Mouse (Mus musculus): ENCODE data around the gene Tomm34. TPM values are rescaled to one million over a fixed set of nuclear protein-coding genes. Genes with fewer than 3 reads are reported as not detected.

Tomm34 gene
- polyA plus RNA-seq (2021; fragmentation: Nextera tagmentation): 139 and 143 TPM in 2 replicates
- long read RNA-seq, experiment 1, transcript Tomm34-201 (7 exons, 2,302 nt): minor isoform, 77 of 292 reads
- long read RNA-seq, experiment 1, transcript Tomm34-202 (7 exons, 1,923 nt): major isoform, 177 of 292 reads
- long read RNA-seq, experiment 1, partial matches to known transcripts: 27 of 292 reads
- long read RNA-seq, experiment 1, other reads (novel, unspliced or antisense): 11 of 292 reads
- long read RNA-seq, experiment 2, transcript Tomm34-201 (7 exons, 2,302 nt): minor isoform, 235 of 868 reads
- long read RNA-seq, experiment 2, transcript Tomm34-202 (7 exons, 1,923 nt): major isoform, 611 of 868 reads
- long read RNA-seq, experiment 2, partial matches to known transcripts: 6 of 868 reads
- long read RNA-seq, experiment 2, other reads (novel, unspliced or antisense): 16 of 868 reads

DNA sequence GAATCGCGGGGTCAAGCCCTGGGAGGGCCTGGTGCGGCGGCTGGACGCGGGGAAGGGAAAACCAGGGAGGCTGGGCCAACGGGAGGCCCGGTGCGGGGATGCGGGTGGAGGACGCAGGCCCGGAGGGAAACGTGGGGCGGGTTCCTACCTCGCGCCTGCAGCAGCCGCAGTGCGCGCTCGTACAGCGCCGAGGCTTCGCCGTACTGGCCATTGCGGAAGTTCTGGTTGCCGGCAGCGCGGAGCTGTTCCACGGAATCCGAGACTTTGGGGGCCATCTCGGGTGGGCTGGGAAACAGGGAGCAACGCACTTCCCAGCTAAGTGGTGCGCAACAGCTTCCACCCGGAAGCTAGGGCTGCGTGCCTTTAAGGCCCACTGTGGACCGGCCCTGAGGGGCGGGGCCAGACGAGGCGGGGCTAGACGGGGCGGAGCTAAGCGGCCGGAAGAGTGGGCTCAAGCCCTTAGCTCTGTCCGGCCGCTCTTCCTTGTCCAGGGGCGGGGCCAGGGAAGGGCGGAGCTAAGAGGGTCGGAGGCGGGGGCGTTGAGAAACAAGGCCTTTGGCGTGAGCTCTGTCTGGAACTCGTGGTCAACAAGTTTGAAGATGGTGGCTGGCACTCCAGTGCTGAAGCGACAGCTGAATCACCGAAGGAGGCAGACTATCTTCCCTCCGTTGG lies at the start of gene Tomm34:
TSS of gene Tomm34 (minus strand) at position 405 of the 672 bp plus-strand sequence.

DNA sequence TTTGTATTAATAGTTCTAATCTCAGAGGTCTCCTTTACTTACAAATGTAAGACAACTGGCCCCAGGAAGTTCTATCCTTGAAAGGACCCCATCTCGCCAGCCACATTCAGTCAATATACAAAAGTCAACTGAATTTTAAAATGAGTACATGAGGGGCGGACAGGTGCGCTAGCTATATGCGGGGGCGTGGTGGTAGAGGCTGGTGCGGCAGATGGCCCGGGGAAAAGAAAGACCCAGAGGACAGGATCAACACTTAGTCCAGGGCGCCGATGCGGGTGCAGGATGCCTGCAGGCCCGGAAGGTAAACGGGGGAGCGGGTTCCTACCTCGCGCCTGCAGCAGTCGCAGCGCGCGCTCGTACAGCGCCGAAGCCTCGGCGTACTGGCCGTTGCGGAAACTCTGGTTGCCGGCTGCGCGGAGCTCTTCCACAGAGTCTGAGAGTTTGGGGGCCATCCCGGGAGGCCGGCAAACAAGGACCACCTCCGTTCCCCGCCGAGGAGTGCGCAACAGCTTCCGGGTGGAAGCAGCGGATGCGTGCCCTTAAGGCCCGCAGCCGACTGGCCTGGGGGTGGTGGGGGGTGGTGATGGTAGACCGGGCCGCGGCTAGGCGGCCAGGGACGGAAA lies 716 bp downstream of the Tomm34 start, which contains the start of gene Stk4:
TSS of gene Stk4 (plus strand) at position 181 of the 623 bp plus-strand sequence.

GRCm38 (mm10) chr2:164025150-164025549 lies 45.8 kb downstream of the Tomm34 start, which contains the start of gene Pabpc1l:
TSS of gene Pabpc1l (plus strand) at chr2:164025450.

Other genes with a start within 250 kb of the Tomm34 start
- gene Kcnk15, start 217.5 kb downstream of the Tomm34 start, polyA plus RNA-seq (2021; fragmentation: Nextera tagmentation): not detected in 2 replicates
- gene Rims4, start 152.5 kb downstream of the Tomm34 start, polyA plus RNA-seq (2021; fragmentation: Nextera tagmentation): 3.2 and 3.4 TPM in 2 replicates
- gene Ywhab, start 76.2 kb downstream of the Tomm34 start, polyA plus RNA-seq (2021; fragmentation: Nextera tagmentation): 602 and 694 TPM in 2 replicates
- not detected in 2 replicates for gene Pabpc1l, start 45.7 kb downstream of the Tomm34 start, polyA plus RNA-seq (2021; fragmentation: Nextera tagmentation)
- gene Stk4, start 847 bp downstream of the Tomm34 start, polyA plus RNA-seq (2021; fragmentation: Nextera tagmentation): 18.7 and 21.7 TPM in 2 replicates
- 4.2 and 5.7 TPM in 2 replicates for gene Kcns1, start 99.9 kb upstream of the Tomm34 start, polyA plus RNA-seq (2021; fragmentation: Nextera tagmentation)
- not detected in 2 replicates for gene Wfdc5, start 111.6 kb upstream of the Tomm34 start, polyA plus RNA-seq (2021; fragmentation: Nextera tagmentation)
- gene Wfdc12, start 119.4 kb upstream of the Tomm34 start, polyA plus RNA-seq (2021; fragmentation: Nextera tagmentation): not detected in 2 replicates
- gene Wfdc15a, start 129.0 kb upstream of the Tomm34 start, polyA plus RNA-seq (2021; fragmentation: Nextera tagmentation): not detected in 2 replicates
- not detected in 2 replicates for gene Wfdc15b, start 150.5 kb upstream of the Tomm34 start, polyA plus RNA-seq (2021; fragmentation: Nextera tagmentation)
- not detected in 2 replicates for gene Svs2, start 167.3 kb upstream of the Tomm34 start, polyA plus RNA-seq (2021; fragmentation: Nextera tagmentation)
- not detected in 2 replicates for gene Svs3b, start 185.5 kb upstream of the Tomm34 start, polyA plus RNA-seq (2021; fragmentation: Nextera tagmentation)
- not detected in 2 replicates for gene Svs4, start 207.3 kb upstream of the Tomm34 start, polyA plus RNA-seq (2021; fragmentation: Nextera tagmentation)
- not detected in 2 replicates for gene Svs3a, start 218.1 kb upstream of the Tomm34 start, polyA plus RNA-seq (2021; fragmentation: Nextera tagmentation)
- gene Svs6, start 245.6 kb upstream of the Tomm34 start, polyA plus RNA-seq (2021; fragmentation: Nextera tagmentation): not detected in 2 replicates

Data from layer of hippocampus, adult 6 months (tissue).